Mouse (Mus musculus) liver, embryonic 11.5 days (tissue): ENCODE results near the gene Limch1. TPM values are rescaled to one million over a fixed set of nuclear protein-coding genes. Genes with fewer than 3 reads are reported as not detected.

ENCODE experiments used
- ATAC-seq: fragments of 200-750 bp; cut with Nextera tagmentation; replicated peaks from 2 replicates; pipeline ENCODE4 v1.8.0; 2017; ENCODE audit warnings: moderate number of reproducible peaks, mild to moderate bottlenecking, moderate TSS enrichment, moderate library complexity; ENCODE audit not compliant: low FRiP score
- DNase-seq: peaks from one replicate; pipeline ENCODE4 v3.0.0-alpha.2; 2017; ENCODE audit warnings: low spot score
- H3K27ac ChIP-seq: fragments of 300-500 bp; sonication (generic); 2 replicates; pipeline ENCODE4 v1.5.1; 2014; ENCODE audit warnings: mild to moderate bottlenecking, low read depth, low read length, control low read depth
- H3K27me3 ChIP-seq: fragments of 300-500 bp; sonication (generic); replicated peaks from 2 replicates; pipeline ENCODE4 v1.6.1; 2014; ENCODE audit warnings: low read length, mixed read lengths; ENCODE audit not compliant: control insufficient read depth, insufficient read depth
- H3K36me3 ChIP-seq: fragments of 300-500 bp; sonication (generic); 2 replicates; pipeline ENCODE4 v1.6.1; 2014; ENCODE audit warnings: mild to moderate bottlenecking, low read length, moderate library complexity, mixed read lengths; ENCODE audit not compliant: control insufficient read depth, insufficient read depth
- H3K4me1 ChIP-seq: fragments of 300-500 bp; sonication (generic); replicated peaks from 2 replicates; pipeline ENCODE4 v1.6.1; 2014; ENCODE audit warnings: low read length, mixed read lengths; ENCODE audit not compliant: control insufficient read depth, insufficient read depth
- H3K4me2 ChIP-seq: fragments of 300-500 bp; sonication (generic); 2 replicates; pipeline ENCODE4 v1.6.1; 2014; ENCODE audit warnings: mild to moderate bottlenecking, control low read depth, moderate library complexity
- H3K4me3 ChIP-seq: fragments of 300-500 bp; sonication (generic); 2 replicates; pipeline ENCODE4 v1.5.1; 2014; ENCODE audit warnings: low read depth, low read length, control low read depth
- H3K9ac ChIP-seq: fragments of 300-500 bp; sonication (generic); 2 replicates; pipeline ENCODE4 v1.6.1; 2014; ENCODE audit warnings: low read depth, low read length, control low read depth
- H3K9me3 ChIP-seq: fragments of 300-500 bp; sonication (generic); 2 replicates; pipeline ENCODE4 v1.6.1; 2016; ENCODE audit warnings: low read length, inconsistent platforms, mixed read lengths; ENCODE audit not compliant: control insufficient read depth
- WGBS: fragments of 180-500 bp; shearing (Covaris S2); extraction: QIAGEN DNeasy Blood & Tissue Kit; methylation state at CpG from one replicate; pipeline ENCODE4 v1.1.7; 2014; 5-methylcytosine and 5-hydroxymethylcytosine counted together
- polyA plus RNA-seq: library from polyadenylated mRNA; unstranded; fragments of >200 nt; fragmentation: Nextera tagmentation; extraction: Ambion mirVana; gene quantifications from 2 replicates; pipeline ENCODE4 v1.2.1, GENCODE M21; 2014

The Limch1 gene
- polyA plus RNA-seq, 1 experiment from 2014 or later: 11.6 TPM

DNA sequence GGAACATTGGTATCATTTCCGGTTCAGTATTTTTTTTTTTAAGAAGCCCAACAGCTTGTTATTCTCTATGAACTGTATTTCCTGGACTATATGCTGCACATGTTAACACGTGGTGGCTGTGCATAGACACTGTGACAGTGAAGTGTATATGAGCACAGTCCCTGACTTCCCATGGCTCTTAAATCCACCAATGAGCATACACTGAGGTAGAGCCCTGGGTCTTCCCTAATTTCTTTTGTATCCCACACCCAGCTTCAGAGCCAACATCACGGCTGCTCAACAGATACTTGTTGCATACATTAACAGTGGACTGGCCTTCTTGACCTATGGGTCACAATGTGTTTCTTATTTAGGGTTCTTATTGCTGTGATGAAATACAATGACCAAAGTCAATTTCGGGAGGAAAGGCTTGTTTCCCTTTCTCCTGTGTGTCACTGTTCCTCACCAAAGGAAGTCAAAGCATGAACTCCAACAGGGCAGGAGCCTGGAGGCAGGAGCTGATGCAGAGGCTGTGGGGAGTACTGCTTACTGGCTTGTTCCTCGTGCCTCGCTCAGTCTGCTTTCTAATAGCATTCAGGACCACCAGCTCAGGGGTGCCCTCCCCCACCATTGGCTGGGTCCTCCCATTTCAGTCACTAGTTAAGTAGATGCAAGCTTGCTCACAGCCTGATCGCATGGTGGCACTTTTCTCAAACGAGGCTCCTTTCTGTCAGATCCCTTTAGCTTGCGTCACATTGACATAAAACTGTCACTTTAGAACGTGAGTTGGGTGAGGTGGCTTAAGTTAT lies 130.6 kb downstream of the Limch1 start:
- 56% methylated on average over 10 of the region's 10 CpGs for WGBS

DNA sequence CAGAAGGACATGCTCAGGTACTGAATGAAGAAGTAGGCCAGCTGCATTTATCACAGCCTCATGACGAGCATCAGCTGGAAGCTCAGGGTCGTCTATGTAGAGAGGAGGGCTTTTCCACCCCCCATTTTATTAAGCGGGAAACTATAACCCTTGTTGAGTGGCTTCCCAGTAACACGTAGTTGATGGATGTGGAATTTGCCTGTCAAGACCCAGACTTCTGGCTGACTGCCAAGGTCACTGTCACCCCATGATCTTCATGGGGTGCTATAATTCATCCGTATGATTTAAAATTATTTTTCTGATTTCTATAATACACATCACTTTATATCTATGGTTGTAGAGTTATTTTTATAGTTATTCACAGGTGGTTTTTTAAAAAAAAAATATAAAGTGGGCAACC lies 131.4 kb downstream of the Limch1 start:
- WGBS: 69% methylated on average over 5 of the region's 5 CpGs
- Histone ChIP-seq H3K27ac (no peak overlapping the region), H3K36me3 (no peaks in the 10 kb centered on the region), H3K9me3 (no peaks in the 10 kb centered on the region), H3K4me2 (no peak overlapping the region), H3K27me3 (no peaks in the 10 kb centered on the region), H3K9ac (no peak overlapping the region), H3K4me3 (no peak overlapping the region), H3K4me1 (no peaks in the 10 kb centered on the region)
- DNase-seq (no peak), ATAC-seq (no peak)

More for the DNA sequence above, 130.6 kb downstream of the Limch1 start:
- Histone ChIP-seq H3K27ac (no peak overlapping the region), H3K4me1 (no peaks in the 10 kb centered on the region), H3K9ac (no peak overlapping the region), H3K9me3 (no peaks in the 10 kb centered on the region), H3K27me3 (no peaks in the 10 kb centered on the region), H3K4me2 (no peak overlapping the region), H3K4me3 (no peak overlapping the region), H3K36me3 (no peaks in the 10 kb centered on the region)
- no peak for ATAC-seq
- no peak for DNase-seq

DNA sequence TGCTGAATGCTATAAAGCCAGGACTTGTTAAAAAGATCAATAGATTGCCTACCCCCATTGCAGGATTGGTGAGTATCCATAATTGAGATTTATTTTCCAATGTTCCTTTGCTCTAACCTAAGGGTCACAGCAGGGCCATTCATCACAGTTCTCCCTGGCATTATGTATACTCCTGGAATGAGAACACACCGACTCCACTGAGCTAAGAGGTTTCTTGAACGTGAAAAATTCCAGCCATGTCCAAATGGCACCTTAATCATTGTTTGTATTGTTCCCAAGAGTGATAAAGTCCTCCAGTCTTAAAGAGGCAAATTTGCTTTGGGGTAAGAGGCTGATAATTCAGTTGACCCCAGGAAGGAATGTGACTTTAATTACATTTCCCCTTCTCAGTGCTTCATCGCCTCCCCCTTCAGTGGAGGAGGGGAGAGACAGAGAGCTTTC lies 136.3 kb downstream of the Limch1 start:
- WGBS: 36% methylated on average over 3 of the region's 3 CpGs
- H3K27me3 ChIP-seq: no peaks in the 10 kb centered on the region
- H3K4me3 ChIP-seq: no peak overlapping the region
- H3K4me1 ChIP-seq: no peaks in the 10 kb centered on the region
- no peak overlapping the region for H3K4me2 ChIP-seq
- DNase-seq (no peak), ATAC-seq (no peak)
- H3K36me3 ChIP-seq: no peaks in the 10 kb centered on the region
- H3K9me3 ChIP-seq: no peaks in the 10 kb centered on the region
- no peak overlapping the region for H3K27ac ChIP-seq
- no peak overlapping the region for H3K9ac ChIP-seq

DNA sequence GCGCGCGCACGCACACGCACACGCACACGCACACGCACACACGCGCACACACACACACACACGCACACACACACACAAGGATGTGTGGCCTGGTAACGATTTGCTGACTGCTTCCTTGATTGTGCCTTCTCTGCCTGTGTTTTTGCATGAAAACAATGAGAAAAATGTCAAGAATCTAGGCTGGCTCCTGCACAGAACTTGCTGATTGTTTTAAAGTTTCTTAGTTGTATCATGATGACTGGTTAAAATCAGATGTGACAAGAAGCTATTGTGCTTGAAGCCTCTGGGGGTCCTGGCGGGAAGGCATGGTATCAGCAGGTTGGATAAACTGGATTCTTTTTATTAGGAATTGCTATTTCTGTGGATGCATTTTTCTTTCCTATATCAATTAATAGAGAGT lies 137.1 kb downstream of the Limch1 start:
- 87% methylated on average over 13 of the region's 13 CpGs for WGBS
- ATAC-seq (no peak), DNase-seq (no peak)
- Histone ChIP-seq H3K4me1 (no peaks in the 10 kb centered on the region), H3K27ac (no peak overlapping the region), H3K27me3 (no peaks in the 10 kb centered on the region), H3K36me3 (no peaks in the 10 kb centered on the region), H3K4me3 (no peak overlapping the region), H3K9ac (no peak overlapping the region), H3K4me2 (no peak overlapping the region), H3K9me3 (no peaks in the 10 kb centered on the region)

DNA sequence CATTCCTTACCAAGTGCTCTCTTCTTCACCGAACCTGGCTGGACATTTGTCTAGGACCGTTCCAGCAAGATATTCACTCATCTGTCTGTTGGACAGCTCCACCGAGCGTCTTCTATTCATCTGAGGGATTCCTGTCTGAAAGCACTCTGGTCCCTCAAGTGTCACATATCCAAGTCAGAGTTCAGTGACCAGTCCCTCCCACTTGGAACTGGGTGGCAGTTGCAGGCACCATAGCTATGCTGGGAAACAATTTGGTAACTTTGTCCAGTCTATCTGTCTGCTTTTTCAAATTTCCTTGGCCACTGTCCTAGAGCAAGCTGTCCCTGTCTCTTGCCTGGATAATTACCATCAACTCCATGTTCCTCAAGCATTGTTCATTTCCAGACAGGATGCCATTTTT lies 138.9 kb downstream of the Limch1 start:
- Histone ChIP-seq H3K36me3 (no peaks in the 10 kb centered on the region), H3K27ac (no peak overlapping the region), H3K9me3 (no peaks in the 10 kb centered on the region), H3K9ac (no peak overlapping the region), H3K27me3 (no peaks in the 10 kb centered on the region), H3K4me3 (no peak overlapping the region), H3K4me1 (no peaks in the 10 kb centered on the region), H3K4me2 (no peak overlapping the region)
- ATAC-seq (no peak), DNase-seq (no peak)
- WGBS: 72% methylated on average over 4 of the region's 4 CpGs

DNA sequence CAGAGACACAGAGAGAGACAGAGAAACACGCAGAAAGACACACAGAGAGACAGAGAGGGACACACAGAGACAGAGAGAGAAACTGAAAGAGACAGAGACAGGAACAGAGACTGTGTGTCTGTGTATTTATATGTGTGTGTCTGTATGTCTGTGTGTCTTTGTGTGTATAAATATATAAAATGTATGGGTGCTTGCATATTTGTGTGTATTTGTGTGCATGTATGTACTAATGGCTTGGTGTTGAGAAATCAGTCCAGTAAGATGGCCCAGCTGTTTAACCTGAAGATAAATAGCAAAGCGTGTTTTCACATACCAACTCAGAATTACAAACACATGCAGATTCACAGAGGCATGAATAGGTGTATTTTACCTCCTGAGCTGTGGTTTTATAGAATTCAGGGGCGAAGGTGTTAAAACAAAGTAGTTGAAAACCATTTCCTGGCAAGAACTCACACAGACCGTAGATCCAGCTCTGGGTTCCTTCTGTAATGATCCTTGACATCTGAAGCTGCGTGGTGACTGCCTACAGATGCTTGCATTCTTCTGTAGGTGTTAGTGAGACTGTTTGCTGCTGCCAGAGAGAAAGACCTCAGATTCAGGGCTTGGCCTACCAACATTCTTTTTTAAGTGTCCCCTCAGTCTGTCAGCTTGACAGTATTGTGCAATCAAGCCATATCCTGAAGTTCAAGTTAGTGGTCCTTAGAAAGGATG lies 140.9 kb downstream of the Limch1 start:
- H3K4me1 ChIP-seq: no peaks in the 10 kb centered on the region
- no peaks in the 10 kb centered on the region for H3K9me3 ChIP-seq
- H3K4me3 ChIP-seq: no peak overlapping the region
- 78% methylated on average over 5 of the region's 5 CpGs for WGBS
- H3K27ac ChIP-seq: no peak overlapping the region
- ATAC-seq (no peak), DNase-seq (no peak)
- no peak overlapping the region for H3K4me2 ChIP-seq
- H3K27me3 ChIP-seq: no peaks in the 10 kb centered on the region
- H3K36me3 ChIP-seq: no peaks in the 10 kb centered on the region
- H3K9ac ChIP-seq: no peak overlapping the region

DNA sequence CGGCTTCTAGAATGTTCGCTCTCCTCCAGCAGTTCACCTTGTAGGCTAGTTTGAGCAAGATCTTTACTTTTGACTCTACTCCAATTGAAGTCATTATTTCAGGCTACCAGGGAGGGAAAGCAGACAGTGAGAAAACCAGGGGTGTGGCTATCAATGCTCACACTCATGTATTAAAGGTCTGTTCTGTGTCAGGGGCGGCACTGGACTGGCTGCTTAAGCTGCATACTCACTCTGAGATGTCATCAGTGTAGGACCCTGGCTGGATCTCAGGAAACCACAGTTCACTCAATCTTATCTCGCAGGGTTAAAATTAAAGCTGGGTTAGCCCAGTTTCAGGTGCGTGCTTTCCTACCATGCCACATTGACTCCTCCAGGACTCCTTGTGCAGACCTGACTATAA lies 142.4 kb downstream of the Limch1 start:
- H3K36me3 ChIP-seq: no peaks in the 10 kb centered on the region
- no peak overlapping the region for H3K27ac ChIP-seq
- 71% methylated on average over 5 of the region's 5 CpGs for WGBS
- H3K27me3 ChIP-seq: no peaks in the 10 kb centered on the region
- no peak overlapping the region for H3K4me2 ChIP-seq
- ATAC-seq (no peak), DNase-seq (no peak)
- H3K4me1 ChIP-seq: no peaks in the 10 kb centered on the region
- no peak overlapping the region for H3K4me3 ChIP-seq
- no peaks in the 10 kb centered on the region for H3K9me3 ChIP-seq
- H3K9ac ChIP-seq: no peak overlapping the region

DNA sequence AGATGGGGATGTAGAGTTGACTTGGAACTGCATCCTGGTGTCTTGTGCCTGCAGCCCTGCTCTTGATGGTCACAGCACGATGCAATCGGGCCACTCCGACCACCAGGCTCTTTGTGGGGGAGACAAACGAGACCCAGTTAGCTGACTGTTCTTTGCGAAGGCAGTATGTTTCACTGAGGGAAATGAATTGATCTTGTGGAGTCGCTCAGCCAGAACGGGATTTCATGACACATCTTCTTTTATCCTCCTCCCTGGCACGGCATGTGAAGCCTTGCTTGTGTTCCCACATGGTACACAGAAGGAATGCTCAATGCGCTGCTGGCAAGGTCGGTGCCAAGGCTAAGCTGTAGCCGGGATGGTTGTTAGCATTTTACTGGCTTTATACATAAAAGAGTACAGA lies 143.7 kb downstream of the Limch1 start:
- no peak for ATAC-seq
- Histone ChIP-seq H3K4me2 (no peak overlapping the region), H3K9me3 (no peaks in the 10 kb centered on the region), H3K27ac (no peak overlapping the region), H3K4me3 (no peak overlapping the region), H3K27me3 (no peaks in the 10 kb centered on the region), H3K9ac (no peak overlapping the region), H3K4me1 (no peaks in the 10 kb centered on the region), H3K36me3 (no peaks in the 10 kb centered on the region)
- no peak for DNase-seq
- 89% methylated on average over 11 of the region's 11 CpGs for WGBS
